Mouse (Mus musculus) testis, adult 2 months (tissue): ENCODE measurements at regions not wholly inside any gene's neighbourhood (a gene's known extent, or its start where the extent isn't known, plus 50 kb on each side); places are given as distances from the start of the nearest gene placed in this dataset.

ENCODE experiments used
- CTCF ChIP-seq: fragments of 200-500 bp; IDR thresholded peaks from 2 replicates; pipeline ENCODE4 v1.5.1; 2012; ENCODE audit warnings: low read depth, mild to moderate bottlenecking, inconsistent platforms, low read length, moderate library complexity; ENCODE audit not compliant: control insufficient read depth, insufficient read depth, insufficient replicate concordance
- POLR2A ChIP-seq: fragments of 200-500 bp; IDR thresholded peaks from 2 replicates; pipeline ENCODE4 v1.6.1; 2012; ENCODE audit warnings: low read depth, mild to moderate bottlenecking, inconsistent platforms, low read length, moderate library complexity; ENCODE audit not compliant: control insufficient read depth

- no peak for TF ChIP-seq POLR2A
- TF ChIP-seq CTCF = no peak
Measured at GRCm38 (mm10) chr7:90074592-90074991, 55.4 kb upstream of the Picalm start.
